Mouse (Mus musculus): Measurements from ENCODE around the gene Rap1a. TPM values are rescaled to one million over a fixed set of nuclear protein-coding genes. Genes with fewer than 3 reads are reported as not detected.
A peak's percentile ranks its signal among the peaks of the same experiment; 100 is the strongest.

Gene Rap1a
- total RNA-seq (2014; rRNA removed), result 17.1 and 19.0 TPM in 2 replicates
- polyA plus RNA-seq (2015; fragmentation: Nextera tagmentation; extraction: Ambion mirVana), result 78.6 and 85.8 TPM in 2 replicates

- DNase-seq (ENCODE audit: low spot score) (peak; percentile 90), ATAC-seq (peak; percentile 96)
- peak within 1 kb of the TSS; percentile 73 for H3K4me2 ChIP-seq (ENCODE audit: low read depth, low read length)
- no peak for TF ChIP-seq CTCF (IDR thresholded peaks at IDR 0.05; ENCODE audit: low read depth)
- H3K9ac ChIP-seq (replicated peaks; ENCODE audit: low read length), result peak within 1 kb of the TSS; percentile 77
- H3K9me3 ChIP-seq (ENCODE audit: low read length), result no peaks in the 10 kb centered on the region
- WGBS, result 19% methylated on average over 41 of the region's 50 CpGs
- H3K4me1 ChIP-seq (ENCODE audit: insufficient read depth, low read length), result peaks cover 8% of the 10 kb centered on the region; the same call in 1 of the 2 replicates
- peak within 1 kb of the TSS; percentile 89 for H3K27ac ChIP-seq
- no peaks in the 10 kb centered on the region for H3K27me3 ChIP-seq (ENCODE audit: insufficient read depth, low read length)
- no peaks in the 10 kb centered on the region for H3K36me3 ChIP-seq (ENCODE audit: insufficient read depth, low read length)
- H3K4me3 ChIP-seq (ENCODE audit: low read length), result peak within 1 kb of the TSS; percentile 92
Measured at GRCm38 (mm10) chr3:105801191-105802166, at the start of gene Rap1a. Gene Rap1a, minus strand, starts transcription at chr3:105801336.

- ATAC-seq, result no peak
- 75% methylated on average over 7 of the region's 7 CpGs for WGBS
Measured at GRCm38 (mm10) chr3:105846294-105847069, 45.3 kb upstream of the Rap1a start.

GRCm38 (mm10) chr3:105839836-105840235 lies 38.7 kb upstream of the Rap1a start:
- ATAC-seq (no peak), DNase-seq (ENCODE audit: low spot score) (no peak)
- Histone ChIP-seq H3K27ac (no peak overlapping the region), H3K4me3 (ENCODE audit: low read length) (no peak overlapping the region), H3K9ac (replicated peaks; ENCODE audit: low read length) (no peak overlapping the region), H3K27me3 (ENCODE audit: insufficient read depth, low read length) (no peaks in the 10 kb centered on the region), H3K36me3 (ENCODE audit: insufficient read depth, low read length) (no peaks in the 10 kb centered on the region), H3K4me1 (ENCODE audit: insufficient read depth, low read length) (no peaks in the 10 kb centered on the region), H3K9me3 (ENCODE audit: low read length) (no peaks in the 10 kb centered on the region), H3K4me2 (ENCODE audit: low read depth, low read length) (no peak overlapping the region)
- TF ChIP-seq CTCF (IDR thresholded peaks at IDR 0.05; ENCODE audit: low read depth), result no peak
- 92% methylated on average over 4 of the region's 4 CpGs for WGBS

More at GRCm38 (mm10) chr3:105846294-105847069, 45.3 kb upstream of the Rap1a start:
- Histone ChIP-seq H3K9me3 (ENCODE audit: low read length) (no peaks in the 10 kb centered on the region), H3K9ac (replicated peaks; ENCODE audit: low read length) (no peak overlapping the region), H3K27me3 (ENCODE audit: insufficient read depth, low read length) (no peaks in the 10 kb centered on the region), H3K27ac (no peak overlapping the region), H3K4me1 (ENCODE audit: insufficient read depth, low read length) (no peaks in the 10 kb centered on the region), H3K36me3 (ENCODE audit: insufficient read depth, low read length) (no peaks in the 10 kb centered on the region), H3K4me2 (ENCODE audit: low read depth, low read length) (no peak overlapping the region), H3K4me3 (ENCODE audit: low read length) (no peak overlapping the region)
- no peak for DNase-seq (ENCODE audit: low spot score)
- no peak for TF ChIP-seq CTCF (IDR thresholded peaks at IDR 0.05; ENCODE audit: low read depth)

- H3K27me3 ChIP-seq (ENCODE audit: insufficient read depth, low read length), result no peaks in the 10 kb centered on the region
- no peaks in the 10 kb centered on the region for H3K9me3 ChIP-seq (ENCODE audit: low read length)
- H3K27ac ChIP-seq, result no peak overlapping the region
- ATAC-seq (no peak), DNase-seq (ENCODE audit: low spot score) (no peak)
- H3K36me3 ChIP-seq (ENCODE audit: insufficient read depth, low read length), result no peaks in the 10 kb centered on the region
- no peak overlapping the region for H3K4me3 ChIP-seq (ENCODE audit: low read length)
- H3K4me1 ChIP-seq (ENCODE audit: insufficient read depth, low read length), result no peaks in the 10 kb centered on the region
- no peak overlapping the region for H3K4me2 ChIP-seq (ENCODE audit: low read depth, low read length)
- 83% methylated on average over 3 of the region's 3 CpGs for WGBS
- H3K9ac ChIP-seq (replicated peaks; ENCODE audit: low read length), result no peak overlapping the region
- no peak for TF ChIP-seq CTCF (IDR thresholded peaks at IDR 0.05; ENCODE audit: low read depth)
Measured at GRCm38 (mm10) chr3:105838655-105839054, 37.5 kb upstream of the Rap1a start.

GRCm38 (mm10) chr3:105836883-105837282 lies 35.7 kb upstream of the Rap1a start:
- H3K9ac ChIP-seq (replicated peaks; ENCODE audit: low read length), result no peak overlapping the region
- ATAC-seq, result no peak
- H3K36me3 ChIP-seq (ENCODE audit: insufficient read depth, low read length), result no peaks in the 10 kb centered on the region
- TF ChIP-seq CTCF (IDR thresholded peaks at IDR 0.05; ENCODE audit: low read depth), result no peak
- H3K27me3 ChIP-seq (ENCODE audit: insufficient read depth, low read length), result no peaks in the 10 kb centered on the region
- no peaks in the 10 kb centered on the region for H3K9me3 ChIP-seq (ENCODE audit: low read length)
- 85% methylated on average over 3 of the region's 3 CpGs for WGBS
- DNase-seq (ENCODE audit: low spot score), result no peak
- H3K4me2 ChIP-seq (ENCODE audit: low read depth, low read length), result no peak overlapping the region
- H3K27ac ChIP-seq, result no peak overlapping the region
- H3K4me3 ChIP-seq (ENCODE audit: low read length), result no peak overlapping the region
- H3K4me1 ChIP-seq (ENCODE audit: insufficient read depth, low read length), result no peaks in the 10 kb centered on the region

GRCm38 (mm10) chr3:105835875-105836274 lies 34.7 kb upstream of the Rap1a start:
- H3K36me3 ChIP-seq (ENCODE audit: insufficient read depth, low read length), result no peaks in the 10 kb centered on the region
- ATAC-seq (no peak), DNase-seq (ENCODE audit: low spot score) (no peak)
- H3K4me3 ChIP-seq (ENCODE audit: low read length), result no peak overlapping the region
- no peaks in the 10 kb centered on the region for H3K9me3 ChIP-seq (ENCODE audit: low read length)
- TF ChIP-seq CTCF (IDR thresholded peaks at IDR 0.05; ENCODE audit: low read depth), result no peak
- H3K4me1 ChIP-seq (ENCODE audit: insufficient read depth, low read length), result no peaks in the 10 kb centered on the region
- no peaks in the 10 kb centered on the region for H3K27me3 ChIP-seq (ENCODE audit: insufficient read depth, low read length)
- H3K4me2 ChIP-seq (ENCODE audit: low read depth, low read length), result no peak overlapping the region
- H3K9ac ChIP-seq (replicated peaks; ENCODE audit: low read length), result no peak overlapping the region
- no peak overlapping the region for H3K27ac ChIP-seq
- 72% methylated on average over 3 of the region's 3 CpGs for WGBS

Data from hindbrain, postnatal 0 days (tissue).